ENCODE assay signal across 24 mouse cellular contexts in the genomic region with DNA sequence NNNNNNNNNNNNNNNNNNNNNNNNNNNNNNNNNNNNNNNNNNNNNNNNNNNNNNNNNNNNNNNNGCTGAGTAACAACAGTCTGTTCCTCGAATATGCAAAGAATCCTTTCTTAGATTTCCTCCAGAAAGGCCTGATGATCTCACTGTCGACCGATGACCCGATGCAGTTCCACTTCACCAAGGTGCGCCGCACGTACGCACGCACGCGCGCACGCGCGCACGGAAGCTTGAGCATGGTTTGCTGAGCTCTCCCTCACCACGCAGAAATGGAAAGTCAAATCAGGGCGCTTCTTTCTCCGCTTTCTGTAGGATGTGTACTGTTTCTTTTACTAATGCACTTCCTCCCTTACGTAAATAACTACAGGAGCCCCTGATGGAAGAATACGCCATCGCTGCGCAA. TPM values are rescaled to one million over a fixed set of nuclear protein-coding genes. Genes with fewer than 3 reads are reported as not detected.
DNase-seq lines count a peak whose midpoint lies in the region; ATAC-seq and TF ChIP-seq lines count a peak whose summit lies in the region.
"Had no signal": no experiment of that assay in that cellular context is flagged by ENCODE, and none has a peak within 500 bp of the region (broad histone marks: within the 10 kb centered on the region; RNA-seq: fewer than 3 reads in every experiment).

No protein-coding gene starts in this region.

- H3K4me1 ChIP-seq in lung, postnatal 0 days (ENCODE audit: insufficient read depth, low read depth, low read length), result no peaks in the 10 kb centered on the region; the same call in 1 of the 2 replicates

- intact Hi-C loops in heart, postnatal 10 days (cut with DNase I), result no loop called here
- intact Hi-C loops in gastrocnemius, adult 2 months (cut with DNase I), result loop anchor here (5.0 kb wide), 1 partner anchor 56 kb away; no protein-coding TSS in a partner anchor

- no peak for TF ChIP-seq EP300 in lung, postnatal 0 days (IDR thresholded peaks at IDR 0.05)

- TF ChIP-seq CTCF in lung, postnatal 0 days (IDR thresholded peaks at IDR 0.05), result no peak
- TF ChIP-seq CTCF in gastrocnemius, adult 2 months (IDR thresholded peaks at IDR 0.05), result no peak

- H3K4me3 ChIP-seq in lung, postnatal 0 days (ENCODE audit: low read depth, low read length), result no peak overlapping the region
- H3K4me3 ChIP-seq in gastrocnemius, adult 2 months, result no peak overlapping the region
- H3K4me3 ChIP-seq: forebrain, embryonic 10.5 days; limb, embryonic 15.5 days had no signal

- H3K36me3 ChIP-seq in lung, postnatal 0 days (ENCODE audit: insufficient read depth, low read length), result no peaks in the 10 kb centered on the region
- H3K36me3 ChIP-seq: forebrain, embryonic 10.5 days; limb, embryonic 15.5 days had no signal

- no peak for ATAC-seq in lung, postnatal 0 days
- ATAC-seq: activated CD4-positive, CD25-positive, alpha-beta regulatory T cell, adult 4 months; forebrain, postnatal 0 days; midbrain, embryonic 16.5 days had no signal

- no peak overlapping the region for H3K9ac ChIP-seq in lung, postnatal 0 days (replicated peaks; ENCODE audit: low read depth)
- H3K9ac ChIP-seq: forebrain, postnatal 0 days; hindbrain, embryonic 14.5 days; limb, embryonic 15.5 days had no signal

- 73% methylated on average over 23 of the region's 23 CpGs for WGBS in lung, postnatal 0 days

- no peak overlapping the region for H3K27ac ChIP-seq in lung, postnatal 0 days (ENCODE audit: low read length)
- H3K27ac ChIP-seq in gastrocnemius, adult 2 months, result no peak overlapping the region; the same call in 1 of the 2 replicates
- H3K27ac ChIP-seq: forebrain, embryonic 10.5 days; hindbrain, embryonic 14.5 days; limb, embryonic 15.5 days had no signal

- no peaks in the 10 kb centered on the region for H3K9me3 ChIP-seq in lung, postnatal 0 days (ENCODE audit: low read length)
- H3K9me3 ChIP-seq: forebrain, embryonic 10.5 days; limb, embryonic 15.5 days had no signal

- no peaks in the 10 kb centered on the region for H3K27me3 ChIP-seq in lung, postnatal 0 days (replicated peaks; ENCODE audit: insufficient read depth, low read length)
- H3K27me3 ChIP-seq: limb, embryonic 15.5 days had no signal

- no peak overlapping the region for H3K4me2 ChIP-seq in lung, postnatal 0 days (replicated peaks; ENCODE audit: low read depth, low read length)
- H3K4me2 ChIP-seq: hindbrain, embryonic 14.5 days; limb, embryonic 15.5 days had no signal

- DNase-seq in heart, adult 11 months, result peak; percentile 90
- DNase-seq in heart, postnatal 10 days, result no peak
- peak; percentile 19 for DNase-seq in lung, postnatal 10 days
- DNase-seq in lung, postnatal 0 days (ENCODE audit: low spot score), result no peak
- DNase-seq in 3134 (ENCODE audit: extremely low read depth, insufficient read length, low spot score), result peak; percentile 10
- peak; percentile 29 for DNase-seq in T-cell, adult 2 months (ENCODE audit: low spot score)
- no peak for DNase-seq in gastrocnemius, adult 2 months
- no peak for DNase-seq in urinary bladder, adult 18-20 months (ENCODE audit: low spot score in 2 of 2)
- DNase-seq: adrenal gland, postnatal 14 days; cerebellum, adult 18-20 months; cerebellum, postnatal 36 days; forebrain, postnatal 0 days; kidney, adult 9 months; kidney, postnatal 25 days; right cerebral cortex, postnatal 25 days had no signal

RNA-seq across cellular contexts. Expression of gene Dennd2c, which starts 3.7 kb away (rescaled TPM):
- 1 to 10 TPM; 3.7 to 4.0 TPM for total RNA-seq in heart, postnatal 10 days (2021)
- polyA plus RNA-seq in lung, postnatal 0 days (2015; fragmentation: Nextera tagmentation; extraction: Ambion mirVana), result 3.4 and 3.5 TPM in 2 replicates
- 1 to 10 TPM; 2.3 to 2.5 TPM for total RNA-seq in gastrocnemius, adult 2 months (2021)

RNA-seq across cellular contexts. Expression of gene Ampd1, which starts 24.8 kb away (rescaled TPM):
- not detected for total RNA-seq in heart, postnatal 10 days (2021)
- 0.44 and 0.45 TPM in 2 replicates for polyA plus RNA-seq in lung, postnatal 0 days (2015; fragmentation: Nextera tagmentation; extraction: Ambion mirVana)
- 1,000 to 10,000 TPM; 1,020 to 1,179 TPM for total RNA-seq in gastrocnemius, adult 2 months (2021)
- total RNA-seq: adrenal gland, postnatal 14 days; forebrain, postnatal 0 days; heart, postnatal 14 days; layer of hippocampus, adult 8-10 months; left cerebral cortex, postnatal 36 days had no signal
- polyA plus RNA-seq: forebrain, embryonic 10.5 days; forebrain, postnatal 0 days; hindbrain, embryonic 14.5 days; intestine, embryonic 14.5 days; midbrain, embryonic 16.5 days had no signal

RNA-seq across cellular contexts. Expression of gene Nras, which starts 40.6 kb away (rescaled TPM):
- 100 to 1,000 TPM; 103 to 105 TPM for total RNA-seq in heart, postnatal 10 days (2021)
- polyA plus RNA-seq in lung, postnatal 0 days (2015; fragmentation: Nextera tagmentation; extraction: Ambion mirVana), result 48.0 and 53.6 TPM in 2 replicates
- total RNA-seq in gastrocnemius, adult 2 months (2021), result 10 to 100 TPM; 50.1 to 53.5 TPM

Comparison
In these comparisons a context has a peak if more than half of its experiments do, and no peak if none do; other contexts are left out.
1. DNase-seq: peak in heart, adult 11 months (single experiment), lung, postnatal 10 days (single experiment), 3134 (single experiment) and T-cell, adult 2 months (single experiment); none in heart, postnatal 10 days (0 of 2), lung, postnatal 0 days (single experiment), gastrocnemius, adult 2 months (single experiment) and urinary bladder, adult 18-20 months (0 of 2).
2. RNA of gene Ampd1, which starts 24.8 kb away (total RNA-seq): 1,020 to 1,179 TPM in gastrocnemius, adult 2 months; not detected in heart, postnatal 10 days; every median in the first group is over 100 times any median in the second.